Mouse (Mus musculus): Measurements from ENCODE around the gene Crebl2.

DNA sequence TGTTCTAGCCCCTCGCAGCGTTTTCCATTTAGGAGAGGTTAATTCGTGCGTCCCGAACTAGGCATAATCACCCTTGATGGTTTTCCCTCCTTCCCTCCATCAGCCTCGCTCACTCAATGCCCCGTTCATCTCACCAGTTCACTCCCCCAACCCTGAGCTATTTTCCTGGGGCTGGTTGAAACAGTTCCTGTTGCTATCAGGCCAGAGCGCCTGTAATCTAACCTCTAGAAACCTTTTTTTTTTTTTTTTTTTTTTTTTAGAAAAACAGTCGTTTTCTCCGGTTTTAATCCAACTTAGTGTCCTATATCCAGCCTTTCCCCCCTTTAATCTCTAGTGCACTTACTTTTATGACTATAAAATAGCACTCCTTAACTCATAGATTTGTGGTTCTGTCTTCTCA is 822 bp downstream of the Crebl2 start:
- TF ChIP-seq CTCF (IDR thresholded peaks at IDR 0.05; ENCODE audit: borderline replicate concordance, control insufficient read depth, extremely low read depth, insufficient read depth, low read length, poor library complexity) (no peak), POLR2A (IDR thresholded peaks at IDR 0.05; ENCODE audit: control insufficient read depth, extremely low read depth, insufficient read depth, low read length, poor library complexity) (no peak)
